Mouse (Mus musculus) effector memory CD4-positive, alpha-beta T cell, adult 5 months (primary cell): ENCODE data around the gene Med31. TPM values are rescaled to one million over a fixed set of nuclear protein-coding genes. Genes with fewer than 3 reads are reported as not detected.

ENCODE experiments used
- polyA plus RNA-seq: library from polyadenylated mRNA; unstranded; fragments of 100-300 nt; shearing (Covaris generic); gene quantifications from one replicate; pipeline ENCODE4 v1.2.1, GENCODE M21; 2017

The Med31 gene
- polyA plus RNA-seq = 31.5 TPM

DNA sequence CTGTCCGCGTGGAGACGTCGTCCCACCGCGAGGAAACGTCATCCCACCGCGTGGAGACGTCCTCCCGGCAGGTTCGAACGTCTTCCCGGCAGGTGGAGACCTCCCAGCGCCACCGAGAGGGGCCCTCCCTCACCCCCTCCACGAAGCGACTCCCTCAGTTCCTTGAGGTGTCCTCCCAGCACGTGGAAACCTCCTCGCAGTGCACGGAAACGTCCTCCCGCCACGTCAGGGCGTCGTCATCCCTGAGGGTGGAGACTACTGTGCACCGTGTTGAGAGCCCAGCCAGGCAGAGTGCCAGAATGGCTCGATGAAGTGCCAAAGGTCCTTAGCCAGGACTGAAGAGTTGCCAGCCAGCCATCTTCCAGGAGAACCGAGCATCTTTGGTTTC is at the start of gene Med31:
Gene Med31 (minus strand): TSS at position 183 of the 388 bp plus-strand sequence.

DNA sequence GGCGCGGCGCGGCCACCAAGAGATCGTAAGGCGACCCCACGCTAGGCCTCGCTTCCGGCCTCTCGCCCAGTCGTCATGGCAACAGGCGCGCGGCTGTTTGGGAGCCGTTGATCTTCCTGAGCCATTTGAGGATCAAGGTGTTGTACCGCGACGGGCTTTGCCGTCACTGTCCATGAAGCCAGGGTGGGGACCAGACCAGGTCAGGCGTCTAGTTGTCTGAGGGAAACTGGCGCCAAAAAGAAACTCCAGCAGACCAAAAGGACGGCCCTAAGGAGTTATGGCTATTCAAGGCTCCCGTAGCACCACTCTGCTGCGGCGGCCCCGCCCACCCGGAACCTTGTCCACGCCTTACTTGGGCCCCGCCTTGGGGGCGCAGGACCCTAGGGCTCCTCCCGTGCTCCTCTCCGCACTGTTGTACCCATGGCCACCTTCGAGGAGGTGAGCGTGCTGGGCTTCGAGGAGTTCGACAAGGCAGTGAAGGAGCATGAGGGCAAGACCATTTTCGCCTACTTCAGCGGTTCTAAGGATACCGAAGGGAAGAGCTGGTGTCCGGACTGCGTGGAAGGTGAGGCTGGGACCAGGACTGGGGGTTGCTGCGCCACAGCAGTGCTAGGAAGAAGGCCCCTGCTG is 8.1 kb downstream of the Med31 start, which contains the start of the genes 4933427D14Rik and Txndc17:
Gene 4933427D14Rik (minus strand): TSS at position 256 of the 630 bp plus-strand sequence.
Gene Txndc17 (plus strand): TSS at position 344 of the 630 bp plus-strand sequence.

DNA sequence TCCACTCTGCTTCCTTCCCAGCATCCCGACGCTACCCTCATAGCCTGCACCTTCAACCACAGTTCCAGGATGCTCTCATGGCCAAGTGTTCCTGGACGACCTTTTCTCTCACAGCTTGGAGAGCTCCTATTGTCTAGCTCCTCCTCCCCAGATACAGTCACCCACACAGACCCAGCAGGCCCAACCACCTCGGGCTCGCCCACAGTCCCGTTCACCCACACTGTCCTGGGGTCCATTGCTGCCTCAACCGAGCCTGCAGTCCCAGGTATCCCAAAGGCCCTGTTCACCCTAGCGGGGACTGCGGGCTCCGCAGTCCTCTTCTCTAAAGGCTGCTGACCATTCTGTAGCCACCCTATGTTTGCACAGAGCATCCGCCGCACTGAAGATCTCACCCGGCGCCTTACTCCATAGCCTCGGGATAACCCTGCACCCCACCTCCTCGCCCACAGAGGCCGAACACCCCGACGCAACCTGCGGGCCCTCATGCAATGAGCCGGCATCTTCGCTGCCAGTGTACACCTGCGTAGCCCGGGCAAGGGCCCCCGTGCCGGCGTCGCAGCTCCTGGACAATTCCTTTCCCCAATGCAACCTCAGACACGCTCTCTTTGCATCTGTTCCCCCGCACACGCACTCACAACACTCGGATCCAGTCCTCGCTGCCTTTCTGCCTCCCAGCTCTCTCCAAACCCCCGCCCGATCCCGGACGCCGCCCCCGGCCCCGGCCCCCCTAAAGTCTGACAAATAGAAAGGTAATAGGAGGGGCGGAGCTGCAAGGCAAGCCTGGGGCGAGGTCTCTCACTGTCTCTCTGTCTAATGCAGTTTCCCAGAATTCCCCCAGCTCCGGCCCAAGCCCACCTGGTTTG is 8.8 kb downstream of the Med31 start, which contains the start of gene Gm43951:
Gene Gm43951 (minus strand): TSS at position 500 of the 863 bp plus-strand sequence.

Other genes with a start within 250 kb of the Med31 start
- not detected for gene Aipl1, start 178.1 kb downstream of the Med31 start, polyA plus RNA-seq
- gene Pimreg, start 173.6 kb downstream of the Med31 start, polyA plus RNA-seq = not detected
- not detected for gene Pitpnm3, start 79.8 kb downstream of the Med31 start, polyA plus RNA-seq
- gene Gm43951, start 8.8 kb downstream of the Med31 start, polyA plus RNA-seq = 0.12 TPM
- 13.3 TPM for gene 4933427D14Rik, start 8.1 kb downstream of the Med31 start, polyA plus RNA-seq
- gene Txndc17, start 8.0 kb downstream of the Med31 start, polyA plus RNA-seq = 72.3 TPM
- gene Slc13a5, start 51.6 kb upstream of the Med31 start, polyA plus RNA-seq = not detected
- 38.9 TPM for gene Xaf1, start 86.0 kb upstream of the Med31 start, polyA plus RNA-seq
- 0.29 TPM for gene Fbxo39, start 98.9 kb upstream of the Med31 start, polyA plus RNA-seq
- not detected for gene Tekt1, start 146.8 kb upstream of the Med31 start, polyA plus RNA-seq
- not detected for gene Smtnl2, start 196.1 kb upstream of the Med31 start, polyA plus RNA-seq
- gene Ggt6, start 219.9 kb upstream of the Med31 start, polyA plus RNA-seq = not detected
- 101 TPM for gene Mybbp1a, start 225.8 kb upstream of the Med31 start, polyA plus RNA-seq